Mouse (Mus musculus) kidney, adult 2 months (tissue): ENCODE measurements around the gene Lrrfip1.

Experiments
- CTCF ChIP-seq: fragments of 200-500 bp; conservative IDR thresholded peaks from 2 replicates; pipeline ENCODE4 v1.5.1; 2011; ENCODE audit warnings: low read depth, mild to moderate bottlenecking, control low read depth, low read length, moderate library complexity, mixed read lengths; ENCODE audit not compliant: insufficient read depth, insufficient read length
- POLR2A ChIP-seq: fragments of 200-500 bp; IDR thresholded peaks from one replicate; pipeline ENCODE4 v1.6.1; 2011; ENCODE audit warnings: low read depth, low read length, control low read depth

- TF ChIP-seq CTCF (no peak), POLR2A (no peak)
These were observed 18.7 kb downstream of the Lrrfip1 start for GRCm38 (mm10) chr1:91017111-91017758.
